Mouse (Mus musculus) olfactory bulb, adult 2 months (tissue): ENCODE results near the gene Scgn.

ENCODE experiments used
- CTCF ChIP-seq: fragments of 200-500 bp; IDR thresholded peaks from 2 replicates; pipeline ENCODE4 v1.5.1; 2012; ENCODE audit warnings: low read depth, mild to moderate bottlenecking, low read length, moderate library complexity; ENCODE audit not compliant: insufficient read depth
- POLR2A ChIP-seq: fragments of 200-500 bp; IDR thresholded peaks from 2 replicates; pipeline ENCODE4 v1.6.1; 2012; ENCODE audit warnings: mild to moderate bottlenecking, low read depth, low read length, moderate library complexity; ENCODE audit not compliant: insufficient read depth

DNA sequence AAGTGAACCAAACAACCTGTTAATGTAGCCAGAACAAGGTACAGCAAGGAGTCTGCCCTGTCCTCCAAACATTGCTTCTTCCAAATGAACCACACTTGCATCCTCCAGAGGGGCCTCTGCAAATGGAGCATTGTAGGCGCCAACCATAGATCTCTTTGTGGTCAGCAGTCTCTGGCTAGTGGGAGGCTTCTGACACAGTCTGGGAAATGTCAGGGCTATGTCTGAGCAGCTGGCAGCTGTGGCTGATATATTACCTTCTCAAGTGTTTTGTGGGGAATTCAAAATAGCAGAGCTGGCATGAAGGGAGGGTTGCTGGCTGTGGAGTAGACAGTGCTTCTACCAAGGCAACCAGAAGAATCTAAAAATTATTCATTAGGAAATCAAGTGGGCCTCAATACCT, 74.9 kb downstream of the Scgn start:
- TF ChIP-seq POLR2A, result no peak
- TF ChIP-seq CTCF, result no peak
